Mouse (Mus musculus) hindbrain, embryonic 12.5 days (tissue): ENCODE measurements around the gene Nodal. TPM values are rescaled to one million over a fixed set of nuclear protein-coding genes. Genes with fewer than 3 reads are reported as not detected.

Experiments
- ATAC-seq: fragments of 200-750 bp; cut with Nextera tagmentation; 2 replicates; pipeline ENCODE4 v1.8.0; 2017; ENCODE audit warnings: moderate TSS enrichment; ENCODE audit not compliant: low FRiP score
- H3K27ac ChIP-seq: fragments of 300-500 bp; sonication (generic); 2 replicates; pipeline ENCODE4 v1.5.1; 2016; ENCODE audit warnings: mild to moderate bottlenecking
- H3K27me3 ChIP-seq: fragments of 300-500 bp; sonication (generic); 2 replicates; pipeline ENCODE4 v1.6.1; 2016; ENCODE audit warnings: mild to moderate bottlenecking
- H3K36me3 ChIP-seq: fragments of 300-500 bp; sonication (generic); 2 replicates; pipeline ENCODE4 v1.6.1; 2016; ENCODE audit warnings: mild to moderate bottlenecking
- H3K4me1 ChIP-seq: fragments of 300-500 bp; sonication (generic); 2 replicates; pipeline ENCODE4 v1.6.1; 2016
- H3K4me2 ChIP-seq: fragments of 300-500 bp; sonication (generic); replicated peaks from 2 replicates; pipeline ENCODE4 v1.6.1; 2016; ENCODE audit warnings: mild to moderate bottlenecking
- H3K4me3 ChIP-seq: fragments of 300-500 bp; sonication (generic); 2 replicates; pipeline ENCODE4 v1.5.1; 2016; ENCODE audit warnings: mild to moderate bottlenecking
- H3K9ac ChIP-seq: fragments of 300-500 bp; sonication (generic); 2 replicates; pipeline ENCODE4 v1.6.1; 2016; ENCODE audit warnings: mild to moderate bottlenecking, moderate library complexity
- H3K9me3 ChIP-seq: fragments of 300-500 bp; sonication (generic); replicated peaks from 2 replicates; pipeline ENCODE4 v1.6.1; 2016; ENCODE audit warnings: mild to moderate bottlenecking
- WGBS: fragments of 180-500 bp; shearing (Covaris S2); methylation state at CpG from one replicate; pipeline ENCODE4 v1.1.7; 2016; 5-methylcytosine and 5-hydroxymethylcytosine counted together
- polyA plus RNA-seq: library from polyadenylated mRNA; unstranded; fragments of >200 nt; fragmentation: Nextera tagmentation; extraction: Ambion mirVana; gene quantifications from 2 replicates; pipeline ENCODE4 v1.2.1, GENCODE M21; 2016

Gene Nodal
- polyA plus RNA-seq, 1 experiment from 2014 or later, result 0.10 TPM

- no peak overlapping the region for H3K4me2 ChIP-seq
- H3K4me3 ChIP-seq, result no peak overlapping the region
- H3K27ac ChIP-seq, result no peak overlapping the region
- no peaks in the 10 kb centered on the region for H3K36me3 ChIP-seq
- peaks cover 15% of the 10 kb centered on the region for H3K4me1 ChIP-seq
- ATAC-seq, result no peak
- no peaks in the 10 kb centered on the region for H3K9me3 ChIP-seq
- H3K27me3 ChIP-seq, result peaks cover 67% of the 10 kb centered on the region
- WGBS, result 77% methylated on average over 4 of the region's 4 CpGs
- no peak overlapping the region for H3K9ac ChIP-seq
These were observed 2.2 kb downstream of the Nodal start for GRCm38 (mm10) chr10:61420011-61420410.

GRCm38 (mm10) chr10:61422861-61423260, 5.1 kb downstream of the Nodal start:
- Histone ChIP-seq H3K4me3 (no peak overlapping the region), H3K27me3 (peaks cover 41% of the 10 kb centered on the region), H3K9ac (no peak overlapping the region), H3K27ac (no peak overlapping the region), H3K36me3 (no peaks in the 10 kb centered on the region), H3K4me1 (peaks cover 15% of the 10 kb centered on the region), H3K4me2 (no peak overlapping the region), H3K9me3 (no peaks in the 10 kb centered on the region)
- ATAC-seq, result no peak
- WGBS, result 86% methylated on average over 12 of the region's 12 CpGs

DNA sequence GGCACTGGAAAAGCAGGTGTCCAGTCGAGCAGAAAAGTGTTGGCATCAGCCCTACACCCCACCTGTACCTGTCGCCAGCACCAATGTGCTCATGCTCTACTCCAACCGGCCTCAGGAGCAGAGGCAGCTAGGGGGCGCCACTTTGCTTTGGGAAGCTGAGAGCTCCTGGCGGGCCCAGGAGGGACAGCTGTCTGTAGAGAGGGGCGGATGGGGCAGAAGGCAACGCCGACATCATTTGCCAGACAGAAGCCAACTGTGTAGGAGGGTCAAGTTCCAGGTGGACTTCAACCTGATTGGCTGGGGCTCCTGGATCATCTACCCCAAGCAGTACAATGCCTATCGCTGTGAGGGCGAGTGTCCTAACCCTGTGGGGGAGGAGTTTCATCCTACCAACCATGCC, 5.5 kb downstream of the Nodal start:
- WGBS, result 50% methylated on average over 10 of the region's 10 CpGs
- no peak overlapping the region for H3K27ac ChIP-seq
- no peak overlapping the region for H3K9ac ChIP-seq
- no peaks in the 10 kb centered on the region for H3K36me3 ChIP-seq
- H3K27me3 ChIP-seq, result peaks cover 37% of the 10 kb centered on the region
- H3K4me3 ChIP-seq, result no peak overlapping the region
- peaks cover 11% of the 10 kb centered on the region for H3K4me1 ChIP-seq
- no peak for ATAC-seq
- no peaks in the 10 kb centered on the region for H3K9me3 ChIP-seq
- no peak overlapping the region for H3K4me2 ChIP-seq

DNA sequence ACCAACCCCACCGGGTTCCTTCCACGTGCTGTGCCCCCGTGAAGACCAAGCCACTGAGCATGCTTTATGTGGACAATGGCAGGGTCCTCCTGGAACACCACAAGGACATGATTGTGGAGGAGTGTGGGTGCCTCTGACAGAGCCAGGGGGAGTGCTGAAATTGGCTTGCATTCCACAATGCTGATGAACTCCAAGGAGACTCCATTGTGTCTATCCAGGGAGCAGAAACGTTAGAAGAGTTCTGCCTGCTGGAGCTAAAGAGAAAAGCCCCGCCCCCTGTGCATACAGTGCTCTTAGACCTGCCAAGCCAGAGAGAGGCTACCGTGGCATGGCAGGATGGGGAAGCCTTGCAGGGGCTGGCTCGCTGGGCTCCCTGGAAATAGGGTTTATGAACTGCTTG, 6.7 kb downstream of the Nodal start:
- ATAC-seq, result peak; percentile 36; the same call in 1 of the 2 replicates
- Histone ChIP-seq H3K4me3 (no peak overlapping the region), H3K4me1 (peaks cover 13% of the 10 kb centered on the region), H3K36me3 (peaks cover 3% of the 10 kb centered on the region; the same call in 1 of the 2 replicates), H3K9me3 (no peaks in the 10 kb centered on the region), H3K9ac (no peak overlapping the region), H3K27me3 (peaks cover 25% of the 10 kb centered on the region), H3K4me2 (0 out of 2 replicates have a peak overlapping the region, but pooled peaks have one; percentile 13), H3K27ac (0 out of 2 replicates have a peak overlapping the region, but pooled peaks have one; percentile 1)
- 26% methylated on average over 7 of the region's 7 CpGs for WGBS

GRCm38 (mm10) chr10:61425047-61425446, 7.3 kb downstream of the Nodal start:
- peaks cover 19% of the 10 kb centered on the region for H3K27me3 ChIP-seq
- no peak overlapping the region for H3K27ac ChIP-seq
- WGBS, result 79% methylated on average over 2 of the region's 2 CpGs
- H3K4me1 ChIP-seq, result peaks cover 13% of the 10 kb centered on the region
- ATAC-seq, result no peak
- no peak overlapping the region for H3K4me3 ChIP-seq
- no peak overlapping the region for H3K4me2 ChIP-seq
- no peak overlapping the region for H3K9ac ChIP-seq
- no peaks in the 10 kb centered on the region for H3K9me3 ChIP-seq
- H3K36me3 ChIP-seq, result peaks cover 8% of the 10 kb centered on the region

GRCm38 (mm10) chr10:61426251-61426757, 8.5 kb downstream of the Nodal start:
- H3K27me3 ChIP-seq, result peaks cover 8% of the 10 kb centered on the region; the same call in 1 of the 2 replicates
- H3K36me3 ChIP-seq, result peaks cover 21% of the 10 kb centered on the region
- H3K9ac ChIP-seq, result no peak overlapping the region
- peaks cover 13% of the 10 kb centered on the region for H3K4me1 ChIP-seq
- H3K9me3 ChIP-seq, result no peaks in the 10 kb centered on the region
- H3K4me2 ChIP-seq, result no peak overlapping the region
- no peak for ATAC-seq
- H3K4me3 ChIP-seq, result no peak overlapping the region
- WGBS, result 57% methylated on average over 2 of the region's 2 CpGs
- H3K27ac ChIP-seq, result no peak overlapping the region

DNA sequence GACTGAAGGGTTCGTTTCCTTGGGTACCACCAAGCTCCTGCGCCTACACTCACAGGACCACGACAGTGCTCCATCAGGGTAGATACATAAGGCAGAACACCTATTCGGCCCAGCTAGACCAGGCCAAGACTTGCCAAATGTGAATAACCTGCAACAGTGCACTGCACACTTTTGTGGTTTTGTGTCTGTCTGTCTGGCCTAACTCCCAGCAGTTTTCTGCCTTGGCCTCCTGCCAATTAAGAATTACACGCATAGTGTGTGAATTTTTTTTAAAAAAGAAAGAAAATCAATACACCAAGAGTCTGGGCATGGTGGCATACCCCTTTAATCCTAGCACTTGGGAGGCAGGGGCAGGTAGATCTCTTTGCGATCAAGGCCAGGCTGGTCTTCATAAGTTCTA, 10.2 kb downstream of the Nodal start:
- H3K4me1 ChIP-seq, result peaks cover 13% of the 10 kb centered on the region
- H3K9ac ChIP-seq, result no peak overlapping the region
- H3K36me3 ChIP-seq, result peaks cover 28% of the 10 kb centered on the region
- no peak overlapping the region for H3K27ac ChIP-seq
- H3K9me3 ChIP-seq, result no peaks in the 10 kb centered on the region
- WGBS, result 92% methylated on average over 6 of the region's 6 CpGs
- H3K4me2 ChIP-seq, result no peak overlapping the region
- H3K4me3 ChIP-seq, result no peak overlapping the region
- peaks cover 5% of the 10 kb centered on the region; the same call in 1 of the 2 replicates for H3K27me3 ChIP-seq
- no peak for ATAC-seq

DNA sequence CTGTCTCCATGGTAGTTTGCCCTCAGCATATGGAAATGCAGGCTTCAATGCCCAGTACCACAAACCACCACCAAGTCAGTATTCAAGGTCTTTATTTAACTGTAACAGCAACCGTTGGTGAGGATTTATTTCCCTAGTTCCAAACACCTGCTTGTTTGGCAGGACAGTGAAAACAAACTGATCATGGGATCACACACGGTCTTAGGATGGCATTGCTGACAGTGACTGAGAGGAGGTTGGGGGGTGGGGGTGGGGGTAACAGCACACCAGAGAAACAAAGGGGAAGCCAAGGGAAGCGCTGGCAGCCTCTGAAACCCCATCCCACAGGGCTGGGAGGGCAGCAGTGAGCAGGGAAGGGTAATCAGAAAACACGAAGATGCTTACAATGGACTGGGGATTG, 10.6 kb downstream of the Nodal start:
- Histone ChIP-seq H3K4me2 (no peak overlapping the region), H3K4me3 (no peak overlapping the region), H3K27ac (no peak overlapping the region), H3K27me3 (peaks cover under 1% of the 10 kb centered on the region; the same call in 1 of the 2 replicates), H3K36me3 (peaks cover 33% of the 10 kb centered on the region), H3K9ac (no peak overlapping the region), H3K9me3 (no peaks in the 10 kb centered on the region), H3K4me1 (peaks cover 13% of the 10 kb centered on the region)
- 60% methylated on average over 4 of the region's 4 CpGs for WGBS
- ATAC-seq, result no peak

- 92% methylated on average over 5 of the region's 5 CpGs for WGBS
- no peak for ATAC-seq
- Histone ChIP-seq H3K27me3 (no peaks in the 10 kb centered on the region), H3K4me2 (no peak overlapping the region), H3K36me3 (peaks cover 39% of the 10 kb centered on the region), H3K4me3 (no peak overlapping the region), H3K4me1 (peaks cover 13% of the 10 kb centered on the region), H3K27ac (no peak overlapping the region), H3K9me3 (no peaks in the 10 kb centered on the region), H3K9ac (no peak overlapping the region)
These were observed 11.3 kb downstream of the Nodal start for GRCm38 (mm10) chr10:61429043-61429442.

GRCm38 (mm10) chr10:61431375-61431774, 13.6 kb downstream of the Nodal start:
- 97% methylated on average over 9 of the region's 9 CpGs for WGBS

GRCm38 (mm10) chr10:61440202-61440800, 22.5 kb downstream of the Nodal start:
- no peak for ATAC-seq
- no peak overlapping the region for H3K27ac ChIP-seq
- WGBS, result 86% methylated on average over 7 of the region's 7 CpGs
- H3K9me3 ChIP-seq, result no peaks in the 10 kb centered on the region
- peaks cover 14% of the 10 kb centered on the region; the same call in 1 of the 2 replicates for H3K4me1 ChIP-seq
- no peak overlapping the region for H3K4me2 ChIP-seq
- no peak overlapping the region for H3K9ac ChIP-seq
- 0 out of 2 replicates have a peak, but pooled peaks cover 6% of the 10 kb centered on the region for H3K36me3 ChIP-seq
- no peak overlapping the region for H3K4me3 ChIP-seq
- H3K27me3 ChIP-seq, result no peaks in the 10 kb centered on the region

More at GRCm38 (mm10) chr10:61431375-61431774, 13.6 kb downstream of the Nodal start:
- H3K27ac ChIP-seq, result no peak overlapping the region
- no peaks in the 10 kb centered on the region for H3K27me3 ChIP-seq
- peaks cover 4% of the 10 kb centered on the region for H3K4me1 ChIP-seq
- no peaks in the 10 kb centered on the region for H3K9me3 ChIP-seq
- H3K9ac ChIP-seq, result no peak overlapping the region
- H3K36me3 ChIP-seq, result peaks cover 47% of the 10 kb centered on the region
- no peak overlapping the region for H3K4me2 ChIP-seq
- no peak overlapping the region for H3K4me3 ChIP-seq
- no peak for ATAC-seq

- Histone ChIP-seq H3K36me3 (peaks cover 6% of the 10 kb centered on the region; the same call in 1 of the 2 replicates), H3K4me2 (no peak overlapping the region), H3K9ac (no peak overlapping the region), H3K27me3 (no peaks in the 10 kb centered on the region), H3K4me1 (peaks cover 33% of the 10 kb centered on the region), H3K27ac (no peak overlapping the region), H3K4me3 (no peak overlapping the region), H3K9me3 (no peaks in the 10 kb centered on the region)
- no peak for ATAC-seq
- 76% methylated on average over 6 of the region's 6 CpGs for WGBS
These were observed 25.7 kb downstream of the Nodal start for GRCm38 (mm10) chr10:61443456-61443855.

DNA sequence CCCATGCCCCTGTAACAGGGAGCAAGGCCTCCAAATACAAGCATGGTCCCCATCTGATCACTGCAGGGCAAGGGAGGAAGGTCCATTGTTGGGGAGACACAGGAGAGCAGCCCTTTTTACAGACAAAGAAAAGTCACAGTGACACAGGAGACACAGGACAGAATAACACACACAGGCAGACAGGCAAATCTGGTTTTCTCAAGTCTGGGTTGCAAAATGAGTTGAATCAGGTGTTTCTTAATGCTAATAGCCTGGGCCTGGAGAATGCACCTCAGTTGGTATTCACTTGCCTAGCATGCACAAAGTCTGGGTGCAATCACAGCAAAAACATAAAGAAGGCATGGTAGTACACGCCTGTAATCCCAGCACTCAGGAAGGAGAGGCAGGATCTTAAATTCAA, 26.1 kb downstream of the Nodal start:
- no peak overlapping the region for H3K9ac ChIP-seq
- 90% methylated on average over 1 of the region's 1 CpGs for WGBS

More for the DNA sequence above, 26.1 kb downstream of the Nodal start:
- H3K4me1 ChIP-seq, result peaks cover 34% of the 10 kb centered on the region
- ATAC-seq, result no peak
- no peak overlapping the region for H3K27ac ChIP-seq
- H3K4me2 ChIP-seq, result no peak overlapping the region
- no peak overlapping the region for H3K4me3 ChIP-seq
- peaks cover 6% of the 10 kb centered on the region; the same call in 1 of the 2 replicates for H3K36me3 ChIP-seq
- no peaks in the 10 kb centered on the region for H3K27me3 ChIP-seq
- no peaks in the 10 kb centered on the region for H3K9me3 ChIP-seq
